Mouse (Mus musculus): ENCODE data around the gene Map3k20.

Map3k20 gene

DNA sequence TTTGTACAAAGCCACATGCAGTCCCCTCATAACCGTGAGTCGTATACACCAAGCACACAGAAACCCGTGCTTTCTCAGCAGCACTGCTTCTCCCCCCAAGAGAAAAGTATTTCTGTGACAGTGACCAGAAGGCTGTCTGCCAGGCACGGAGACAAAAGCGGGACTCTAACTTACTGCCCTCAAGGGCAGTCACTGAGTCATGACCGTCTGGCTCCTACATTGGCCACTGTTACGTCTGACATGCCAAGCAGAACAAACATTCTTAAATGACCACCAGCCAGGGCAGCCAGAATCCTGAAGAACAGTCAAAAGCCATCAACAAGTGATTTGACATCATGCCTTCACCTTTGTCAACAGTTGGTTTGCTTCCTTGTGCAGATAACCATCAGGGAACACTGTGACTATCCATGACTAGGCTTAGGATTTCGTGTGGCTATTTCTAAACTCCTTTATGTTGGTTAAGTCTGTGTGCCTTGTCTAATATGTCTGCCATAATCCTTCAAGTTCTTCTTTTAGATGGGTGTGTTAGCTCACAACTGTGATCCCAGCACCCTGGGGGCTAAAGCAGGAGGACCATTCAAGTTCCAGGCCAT lies 153.6 kb downstream of the Map3k20 start:
- no peak for DNase-seq

DNA sequence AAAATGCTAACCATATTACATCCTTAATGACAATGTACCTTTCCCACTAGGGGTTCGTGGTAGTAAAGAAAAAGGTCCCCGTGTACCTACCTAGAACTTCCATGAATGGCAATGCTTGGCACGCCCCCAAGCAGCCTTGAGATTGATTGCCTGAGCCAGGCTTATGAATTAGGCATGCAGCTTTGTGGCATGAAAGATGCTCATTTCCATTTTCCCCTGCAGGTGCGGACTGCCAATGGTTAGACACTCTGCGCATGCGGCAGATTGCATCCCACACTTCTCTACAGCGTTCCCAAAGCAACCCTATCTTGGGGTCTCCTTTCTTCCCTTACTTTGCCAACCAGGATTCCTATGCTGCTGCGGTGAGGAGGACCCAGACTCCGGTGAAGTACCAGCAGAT lies 155.6 kb downstream of the Map3k20 start:
- no peak for DNase-seq

DNA sequence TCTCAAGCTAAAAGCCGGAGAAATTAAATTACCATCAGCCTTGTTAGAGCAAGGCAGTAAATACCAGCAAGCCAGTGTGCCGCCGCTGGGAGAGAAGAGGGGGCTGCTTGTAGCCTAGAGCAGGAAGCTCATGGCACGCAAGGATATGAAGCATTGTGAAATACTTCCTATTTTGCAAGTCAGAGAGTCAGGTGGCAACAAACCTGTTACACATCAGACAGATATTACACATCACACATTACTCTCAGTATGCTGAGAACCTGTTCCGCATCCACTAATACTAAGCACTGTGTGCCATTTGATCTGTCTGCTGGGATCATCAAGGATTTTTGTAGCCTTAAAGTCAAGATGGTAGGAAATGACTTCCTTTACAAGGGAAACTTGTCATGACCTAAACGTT lies 157.4 kb downstream of the Map3k20 start:
- no peak for DNase-seq

DNA sequence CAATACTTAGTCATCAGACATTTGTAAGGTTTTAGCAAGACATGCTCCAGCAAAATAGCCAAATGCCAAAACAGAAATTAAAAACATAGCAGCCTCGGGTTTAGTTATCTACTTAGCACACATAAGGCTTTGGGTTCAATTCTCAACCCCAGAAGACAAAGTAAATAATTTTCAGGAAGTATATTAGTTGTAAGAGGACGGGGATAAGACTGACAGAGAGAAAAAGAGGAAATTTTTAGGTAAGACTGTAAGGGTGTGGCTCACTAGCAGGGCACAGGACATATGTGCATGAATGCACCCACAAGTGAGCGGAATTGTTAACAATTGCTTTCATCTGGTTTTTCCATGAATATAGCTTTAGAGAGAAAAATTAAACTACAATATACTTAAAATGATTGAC lies 158.5 kb downstream of the Map3k20 start:
- no peak for DNase-seq

DNA sequence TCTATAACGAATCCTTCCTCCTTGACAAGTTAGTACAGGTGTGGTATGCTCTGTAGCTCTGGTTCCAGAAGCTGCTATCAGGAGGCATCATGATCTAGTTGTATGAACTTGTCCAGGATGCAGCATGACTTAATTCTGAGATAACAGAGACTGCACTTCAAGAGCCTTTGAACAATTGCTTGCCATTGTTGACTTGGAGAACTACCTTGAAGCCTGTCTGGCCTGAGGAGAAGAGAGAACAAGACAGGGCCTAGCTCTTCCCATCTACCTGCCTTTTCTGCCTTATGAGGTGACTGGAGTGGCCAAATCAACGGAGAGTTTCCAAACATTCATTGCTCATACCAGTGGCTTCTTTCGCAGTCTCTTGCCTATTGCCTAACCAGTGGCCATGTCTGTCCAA lies 160.7 kb downstream of the Map3k20 start:
- no peak for DNase-seq

DNA sequence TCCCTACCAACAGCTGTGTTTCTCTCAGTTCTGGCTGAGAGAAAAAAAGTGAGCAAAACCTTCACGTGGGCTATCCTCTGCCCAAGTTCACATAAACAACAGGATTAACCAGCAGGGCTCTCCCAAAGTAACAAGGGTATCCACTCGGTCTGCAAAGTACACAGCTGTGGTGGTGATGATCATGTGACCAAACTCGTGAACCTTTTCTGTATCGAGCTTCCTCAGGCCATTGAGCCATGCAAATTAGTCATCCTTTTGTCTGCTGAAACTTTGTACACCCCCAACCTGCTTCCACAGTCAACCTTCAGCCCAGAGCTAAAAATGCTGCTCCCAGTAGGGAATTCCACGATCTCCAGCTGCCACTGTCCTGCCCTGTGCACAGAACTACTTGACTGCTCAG lies 161.2 kb downstream of the Map3k20 start:
- no peak for DNase-seq

DNA sequence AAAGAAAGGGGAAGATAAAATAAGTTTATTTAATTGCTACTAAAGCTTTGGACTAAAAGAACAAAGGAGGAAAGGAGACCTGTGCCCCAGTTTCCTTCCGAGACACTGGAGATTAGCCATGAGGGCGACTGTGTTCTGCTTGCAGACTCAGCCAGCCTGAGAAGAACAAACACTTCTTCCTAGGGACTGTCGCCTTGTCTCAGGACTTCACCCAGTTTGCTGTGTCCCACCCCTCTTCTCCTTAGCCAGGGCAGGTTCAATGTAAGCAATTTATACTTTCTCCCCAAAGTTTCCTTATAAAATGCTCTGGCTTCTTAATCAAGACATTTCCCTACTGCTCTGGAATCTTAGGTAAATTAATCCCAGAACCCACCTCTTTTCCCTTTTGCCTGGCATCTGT lies 168.1 kb downstream of the Map3k20 start:
- no peak for DNase-seq

DNA sequence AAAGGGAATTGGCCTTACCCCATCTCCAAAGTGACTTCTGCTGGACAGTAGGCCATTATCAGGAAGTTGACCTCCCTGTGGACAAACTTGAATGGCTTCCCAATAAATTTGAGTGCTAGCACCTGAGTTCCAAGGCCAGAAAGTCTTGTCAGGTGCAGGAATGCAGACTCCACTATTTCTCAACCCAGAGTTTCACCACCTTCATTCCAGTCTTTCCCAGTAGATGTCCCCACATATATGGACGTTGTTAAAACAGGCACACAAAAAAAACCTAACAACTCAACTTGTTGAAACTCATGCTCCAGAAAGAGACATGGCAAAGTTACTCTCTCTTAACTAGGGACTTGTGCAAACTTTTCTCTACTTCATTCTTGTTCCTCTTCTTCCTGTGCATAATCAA lies 170.8 kb downstream of the Map3k20 start:
- no peak for DNase-seq

DNA sequence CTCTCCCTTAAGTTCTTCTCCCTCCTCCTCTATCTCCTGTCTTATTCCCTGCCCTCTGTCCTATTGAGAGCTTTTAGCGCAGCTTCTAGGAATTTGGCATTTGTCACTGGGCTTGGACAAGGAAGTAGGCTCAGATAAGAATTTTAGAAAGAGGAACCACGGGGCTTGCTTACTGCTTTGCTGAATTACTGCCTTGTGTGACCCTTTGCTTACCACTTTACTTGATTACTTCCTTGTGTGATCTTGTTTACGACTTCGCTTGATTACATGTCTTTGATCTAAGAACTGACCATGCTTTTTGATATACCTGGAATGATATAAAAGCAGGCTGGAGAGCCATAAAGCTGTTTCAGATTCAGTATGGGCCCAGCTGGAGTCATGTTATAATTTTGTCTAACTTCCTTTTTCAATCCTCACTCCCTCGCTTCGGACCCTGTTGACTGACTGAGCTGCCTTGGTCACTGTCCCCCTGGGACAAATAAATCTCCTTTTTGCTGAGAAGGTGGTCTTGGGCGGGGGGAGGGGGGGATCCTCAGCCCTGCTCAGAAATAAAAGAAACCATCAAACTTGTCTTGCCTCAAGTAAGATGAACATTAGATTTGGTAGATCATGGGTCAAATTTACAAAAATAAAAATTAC lies 179.1 kb downstream of the Map3k20 start:
- DNase-seq = no peak

DNA sequence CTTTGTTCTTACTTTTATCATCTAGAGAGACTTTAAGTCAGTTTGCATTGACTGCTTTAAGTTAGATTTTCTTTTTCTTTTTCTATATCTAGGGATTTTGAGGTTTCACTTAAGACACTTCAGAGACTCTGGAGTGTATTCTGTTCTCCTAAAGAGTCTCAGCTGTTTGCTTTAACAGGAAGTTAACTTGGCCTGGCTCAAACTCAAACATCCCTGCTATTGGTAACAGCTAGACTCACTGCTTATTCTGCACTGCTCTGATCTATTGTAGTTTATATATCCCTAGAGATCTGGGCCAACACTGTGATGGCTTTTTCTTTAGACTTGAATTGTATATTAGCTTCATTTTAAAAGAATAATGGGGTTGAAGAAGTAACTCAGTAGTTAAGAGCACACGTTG lies 182.2 kb downstream of the Map3k20 start:
- DNase-seq = no peak

DNA sequence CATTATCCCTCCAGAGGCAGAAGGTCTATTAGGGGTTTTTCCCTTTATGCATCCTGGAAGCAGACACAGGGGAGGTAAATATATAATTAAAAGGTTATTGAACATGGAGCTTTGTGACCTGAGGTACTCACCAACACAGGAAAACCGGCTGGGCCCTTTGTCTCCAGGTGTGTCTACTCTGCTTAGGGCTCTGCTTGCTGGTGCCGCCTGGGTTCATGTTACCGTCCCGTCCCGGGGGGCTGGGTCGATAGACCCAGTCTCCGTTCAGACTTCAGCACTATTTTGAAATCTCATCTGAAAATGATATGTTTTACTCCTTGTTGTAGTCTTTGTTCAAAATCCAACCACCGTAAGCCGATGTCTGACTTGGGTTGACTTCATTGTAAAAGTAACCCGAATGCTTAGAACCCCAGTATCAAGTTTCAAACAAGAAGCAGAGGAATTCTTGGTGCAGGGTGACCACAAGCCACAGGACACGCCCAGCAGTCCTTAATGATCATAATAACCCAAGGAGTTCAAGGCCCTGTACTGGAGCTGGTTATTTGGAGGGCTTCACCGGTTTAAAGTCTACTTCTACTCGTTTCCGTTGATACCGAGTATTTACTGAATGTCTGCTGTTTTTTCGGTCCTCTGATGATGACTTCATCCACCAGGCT lies 186.1 kb downstream of the Map3k20 start:
- no peak for DNase-seq

DNA sequence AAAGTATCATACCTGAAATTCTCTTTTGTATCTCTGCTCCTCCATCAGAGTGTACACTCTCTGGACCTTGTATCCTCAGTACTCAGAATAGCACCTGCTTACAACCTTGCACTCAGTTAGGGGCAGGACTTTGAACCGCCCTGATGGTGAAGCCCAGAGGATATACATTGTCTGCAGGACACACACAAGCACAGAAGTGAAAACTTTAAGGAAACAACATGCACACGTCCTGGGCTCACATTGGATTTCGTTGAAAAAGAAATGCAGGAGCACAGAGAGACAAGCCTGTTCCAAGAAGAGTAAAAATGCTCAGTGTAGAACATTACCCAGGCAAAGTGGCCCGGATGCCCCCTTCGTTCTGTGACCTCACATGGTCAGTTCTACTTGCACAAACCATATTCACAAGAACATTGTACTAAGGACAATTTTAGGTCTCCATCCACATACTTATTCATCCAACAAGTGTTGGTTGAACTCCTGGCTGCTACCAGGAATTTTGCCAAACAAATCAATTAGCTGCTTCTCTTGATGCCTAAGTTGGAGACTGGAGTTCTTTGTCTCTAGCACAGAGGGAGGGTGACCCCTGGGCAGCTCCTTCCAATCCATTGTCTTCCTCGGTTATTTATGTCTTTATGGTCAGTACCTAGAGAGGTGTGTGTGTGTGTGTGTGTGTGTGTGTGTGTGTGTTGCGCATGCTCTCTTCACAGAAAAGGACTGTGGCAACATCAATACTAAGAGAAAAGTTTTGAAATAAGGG lies 189.3 kb downstream of the Map3k20 start:
- DNase-seq = no peak

DNA sequence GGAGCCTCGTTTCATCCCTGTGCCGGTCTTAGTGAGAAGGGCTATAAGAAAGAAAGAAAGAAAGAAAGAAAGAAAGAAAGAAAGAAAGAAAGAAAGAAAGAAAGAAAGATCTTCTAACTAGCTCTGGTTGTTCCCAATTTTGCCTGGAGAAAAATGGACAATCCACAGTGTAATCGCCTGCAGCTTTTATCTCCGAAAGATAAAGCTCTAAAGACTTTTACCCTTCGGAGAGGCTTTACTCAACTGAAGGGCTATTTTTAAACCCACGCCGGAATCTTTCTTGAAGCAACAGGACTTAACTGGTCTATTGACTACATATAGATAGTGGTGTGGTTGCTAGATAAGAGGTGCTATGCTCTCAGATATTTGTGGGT lies 190.0 kb downstream of the Map3k20 start:
- no peak for DNase-seq

DNA sequence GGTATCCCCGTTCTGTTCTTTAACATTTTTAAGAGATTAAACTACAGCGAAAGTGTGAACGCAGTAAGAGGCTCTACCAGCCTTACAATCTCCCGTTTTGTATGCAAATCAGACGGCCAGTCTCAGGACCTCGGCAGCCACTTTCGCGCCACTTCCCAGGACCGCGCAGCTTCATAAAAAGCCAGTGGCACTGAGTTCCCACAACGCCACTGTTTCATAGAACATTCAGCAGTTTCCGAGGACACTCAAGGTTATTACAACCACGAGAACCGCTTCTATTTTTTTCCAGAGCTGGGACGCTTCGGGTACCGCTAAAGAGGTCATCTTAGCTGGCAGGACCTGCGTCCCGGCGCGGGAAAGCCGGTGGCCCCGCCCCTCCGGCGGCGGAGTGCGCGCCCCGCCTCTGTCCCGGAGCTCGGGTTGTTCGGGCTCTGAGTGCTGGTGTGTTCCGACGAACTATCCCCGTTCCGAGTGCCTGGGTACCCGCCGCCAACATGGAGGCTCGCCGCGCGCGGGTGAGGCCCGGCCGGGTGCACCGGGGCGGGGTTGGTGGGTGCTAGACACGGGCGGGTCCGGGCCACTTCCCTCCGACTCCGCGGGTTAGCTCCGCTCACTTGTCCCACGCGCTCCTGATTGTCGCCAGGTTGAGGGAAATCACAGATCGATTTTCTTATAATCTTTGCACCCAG lies 190.5 kb downstream of the Map3k20 start, which contains the start of gene Cdca7:
Cdca7 (plus strand) TSS at position 363 of the 689 bp plus-strand sequence.
- DNase-seq = peak; percentile 18

DNA sequence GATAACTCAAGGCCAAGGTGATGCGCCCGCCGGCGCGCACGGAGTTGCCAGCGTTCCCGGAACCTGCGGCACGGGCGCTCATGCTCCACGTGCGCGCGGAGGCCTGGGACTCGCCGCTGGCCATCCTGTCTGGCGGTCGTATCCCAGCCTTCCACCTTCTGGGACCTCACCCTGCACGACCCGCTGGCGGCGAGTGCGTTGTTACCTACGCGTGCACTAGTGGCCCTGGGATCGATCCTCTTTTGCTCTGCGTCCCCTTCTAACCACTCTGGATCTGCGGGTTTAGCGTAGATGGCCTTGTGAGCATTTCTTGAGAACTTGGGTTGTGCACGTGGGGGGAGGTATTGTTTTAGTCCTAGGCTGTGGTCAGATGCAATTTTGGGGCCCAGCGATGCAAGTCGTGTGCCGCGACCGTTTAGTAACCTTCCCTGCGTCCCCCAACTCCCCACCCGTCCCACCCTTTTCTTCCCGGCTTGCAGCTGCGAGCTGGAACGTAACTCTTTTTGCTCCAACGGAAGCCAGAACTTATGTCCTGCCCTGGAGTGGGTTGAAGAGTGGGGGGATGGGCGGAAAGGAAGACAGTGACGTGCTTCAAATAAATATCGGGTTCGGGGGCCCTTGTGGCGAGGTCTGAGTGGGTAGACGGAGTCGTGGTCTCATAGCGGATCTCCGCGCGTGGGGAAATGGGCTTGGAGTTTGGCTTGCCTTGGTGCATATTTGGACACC lies 191.2 kb downstream of the Map3k20 start:
- DNase-seq = no peak

DNA sequence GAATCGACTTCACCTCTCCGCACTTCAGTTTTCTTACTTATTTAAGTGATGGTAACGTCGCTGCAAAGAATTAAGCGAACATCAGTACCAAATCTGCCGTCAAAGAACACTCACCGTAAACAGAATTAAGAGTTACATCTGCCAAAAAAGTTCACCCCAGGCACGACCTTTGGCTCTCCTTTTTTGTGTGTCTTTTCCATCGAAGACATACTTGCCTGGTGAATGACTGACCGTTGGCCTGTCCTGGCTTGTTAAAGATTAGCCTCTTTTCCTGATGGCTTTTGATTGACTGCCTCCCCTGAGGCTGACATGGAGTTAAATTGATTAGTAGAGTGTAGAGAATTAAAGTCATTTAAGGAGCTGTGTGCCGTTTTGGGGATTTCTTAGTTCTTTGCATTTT lies 191.8 kb downstream of the Map3k20 start:
- DNase-seq = no peak

DNA sequence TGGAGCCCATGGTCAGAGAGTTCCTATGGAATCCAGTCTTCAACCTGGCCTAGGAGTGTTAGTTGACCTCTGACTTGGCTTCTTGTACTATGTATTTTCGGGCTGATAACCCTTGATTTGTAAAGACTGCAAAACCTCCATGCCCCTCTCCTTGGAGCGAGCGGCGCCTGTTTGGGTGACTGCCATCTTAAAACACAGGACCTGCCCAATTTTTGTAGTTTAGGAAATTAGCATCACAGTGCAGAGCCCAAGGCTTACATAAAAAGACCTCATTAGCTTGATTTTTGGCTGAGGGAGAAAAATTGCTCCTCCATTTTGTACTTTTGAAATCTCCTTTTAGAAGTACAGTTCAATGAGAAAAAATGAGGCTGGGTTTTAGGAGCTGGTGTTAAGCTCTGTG lies 192.7 kb downstream of the Map3k20 start:
- no peak for DNase-seq

DNA sequence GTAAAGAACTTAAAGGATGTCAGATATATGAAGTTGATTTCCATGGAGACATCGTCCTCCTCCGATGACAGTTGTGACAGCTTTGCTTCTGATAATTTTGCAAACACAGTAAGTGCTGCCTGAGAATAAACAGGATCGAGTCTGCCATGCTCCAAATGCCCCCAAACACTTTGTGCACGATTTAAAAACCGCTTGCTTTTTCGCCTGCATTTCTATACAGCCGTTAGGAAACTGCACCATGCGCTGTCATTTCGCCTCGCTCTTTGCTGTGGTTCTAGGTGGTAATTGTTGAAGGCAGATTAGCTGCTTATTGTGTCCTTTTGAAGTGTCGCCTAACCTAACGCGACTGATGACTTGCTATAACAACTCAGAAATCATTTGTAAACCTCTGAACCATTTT lies 193.5 kb downstream of the Map3k20 start:
- DNase-seq = no peak

DNA sequence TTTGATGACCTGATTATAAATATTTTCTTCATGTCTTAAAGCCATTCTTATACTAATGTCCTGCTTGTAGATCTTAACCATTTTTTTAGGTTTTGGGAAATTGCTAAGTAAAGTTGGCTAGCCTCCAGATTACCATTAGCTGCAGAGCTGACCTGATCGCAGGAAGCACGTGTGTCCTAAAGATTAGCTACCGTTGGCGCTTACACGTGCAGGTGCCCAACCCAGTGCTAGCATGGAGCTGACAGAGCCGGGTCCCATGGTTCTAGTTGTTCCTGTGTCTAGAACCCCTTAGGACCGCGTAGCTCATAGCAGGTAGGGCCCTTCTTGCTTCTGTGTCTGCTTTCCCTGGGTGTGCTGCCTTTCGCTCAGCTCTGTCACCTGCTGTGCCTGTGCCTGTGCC lies 194.4 kb downstream of the Map3k20 start:
- DNase-seq = no peak

DNA sequence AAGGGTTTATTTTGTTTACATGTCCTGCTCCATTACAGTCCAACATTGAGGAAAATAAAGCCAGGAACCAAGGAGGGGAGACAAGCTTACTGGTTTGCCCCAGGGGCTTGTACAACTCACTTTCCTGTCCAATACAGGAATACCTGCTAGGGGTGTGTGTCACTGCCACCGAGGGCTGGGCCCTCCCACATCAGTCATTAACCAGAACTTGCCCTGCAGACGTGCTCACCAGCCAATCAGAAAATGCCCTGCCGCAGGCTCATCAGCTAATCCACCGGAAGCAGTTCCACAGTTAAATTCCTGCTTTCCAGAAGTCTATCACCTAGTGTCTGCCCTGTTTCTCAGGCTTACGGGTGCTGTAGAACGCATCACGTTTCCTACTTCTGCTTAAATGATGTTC lies 206.2 kb downstream of the Map3k20 start:
- no peak for DNase-seq
